Mouse (Mus musculus) liver, embryonic 15.5 days (tissue): Measurements from ENCODE around the gene Tmem156. TPM values are rescaled to one million over a fixed set of nuclear protein-coding genes. Genes with fewer than 3 reads are reported as not detected.
A peak's percentile ranks its signal among the peaks of the same experiment; 100 is the strongest.
"Not testable (repeated sequence)": the region's sequence is repeated elsewhere in the genome, so short reads cannot be mapped to it uniquely, and the experiment has no call there.

Source experiments
- ATAC-seq: fragments of 200-750 bp; cut with Nextera tagmentation; 2 replicates; pipeline ENCODE4 v1.8.0; 2017; ENCODE audit warnings: moderate number of reproducible peaks, mild to moderate bottlenecking, moderate library complexity; ENCODE audit not compliant: insufficient read depth
- H3K27ac ChIP-seq: fragments of 300-500 bp; sonication (generic); replicated peaks from 2 replicates; pipeline ENCODE4 v1.5.1; 2015; ENCODE audit warnings: mild to moderate bottlenecking, inconsistent platforms
- H3K27me3 ChIP-seq: fragments of 300-500 bp; sonication (generic); 2 replicates; pipeline ENCODE4 v1.6.1; 2015; ENCODE audit warnings: mild to moderate bottlenecking, inconsistent platforms
- H3K36me3 ChIP-seq: fragments of 300-500 bp; sonication (generic); replicated peaks from 2 replicates; pipeline ENCODE4 v1.6.1; 2015; ENCODE audit warnings: moderate library complexity, mild to moderate bottlenecking, inconsistent platforms
- H3K4me1 ChIP-seq: fragments of 300-500 bp; sonication (generic); replicated peaks from 2 replicates; pipeline ENCODE4 v1.6.1; 2015; ENCODE audit warnings: inconsistent platforms
- H3K4me2 ChIP-seq: fragments of 300-500 bp; sonication (generic); 2 replicates; pipeline ENCODE4 v1.6.1; 2015; ENCODE audit warnings: moderate library complexity, mild to moderate bottlenecking, inconsistent platforms
- H3K4me3 ChIP-seq: fragments of 300-500 bp; sonication (generic); replicated peaks from 2 replicates; pipeline ENCODE4 v1.5.1; 2015; ENCODE audit warnings: mild to moderate bottlenecking, inconsistent platforms
- H3K9ac ChIP-seq: fragments of 300-500 bp; sonication (generic); 2 replicates; pipeline ENCODE4 v1.6.1; 2015; ENCODE audit warnings: moderate library complexity, mild to moderate bottlenecking, inconsistent platforms
- H3K9me3 ChIP-seq: fragments of 300-500 bp; sonication (generic); replicated peaks from 2 replicates; pipeline ENCODE4 v1.6.1; 2016; ENCODE audit warnings: inconsistent platforms
- WGBS: fragments of 180-500 bp; shearing (Covaris S2); methylation state at CpG from one replicate; pipeline ENCODE4 v1.1.7; 2015; ENCODE audit warnings: mixed read lengths; ENCODE audit not compliant: insufficient replicate concordance; 5-methylcytosine and 5-hydroxymethylcytosine counted together
- polyA plus RNA-seq: library from polyadenylated mRNA; unstranded; fragments of >200 nt; fragmentation: Nextera tagmentation; extraction: Ambion mirVana; gene quantifications from 2 replicates; pipeline ENCODE4 v1.2.1, GENCODE M21; 2015

Gene Tmem156
- polyA plus RNA-seq, 1 experiment from 2014 or later, result 0.89 TPM

- WGBS, result 84% methylated on average over 2 of the region's 2 CpGs
- Histone ChIP-seq H3K9ac (no peak overlapping the region), H3K36me3 (peaks cover 4% of the 10 kb centered on the region; the same call in 1 of the 2 replicates), H3K4me3 (no peak overlapping the region), H3K4me2 (no peak overlapping the region), H3K27me3 (no peaks in the 10 kb centered on the region), H3K4me1 (peaks cover 7% of the 10 kb centered on the region; the same call in 1 of the 2 replicates), H3K27ac (no peak overlapping the region), H3K9me3 (no peaks in the 10 kb centered on the region)
- no peak for ATAC-seq
These were observed 24.9 kb upstream of the Tmem156 start for GRCm38 (mm10) chr5:65116789-65117188.

DNA sequence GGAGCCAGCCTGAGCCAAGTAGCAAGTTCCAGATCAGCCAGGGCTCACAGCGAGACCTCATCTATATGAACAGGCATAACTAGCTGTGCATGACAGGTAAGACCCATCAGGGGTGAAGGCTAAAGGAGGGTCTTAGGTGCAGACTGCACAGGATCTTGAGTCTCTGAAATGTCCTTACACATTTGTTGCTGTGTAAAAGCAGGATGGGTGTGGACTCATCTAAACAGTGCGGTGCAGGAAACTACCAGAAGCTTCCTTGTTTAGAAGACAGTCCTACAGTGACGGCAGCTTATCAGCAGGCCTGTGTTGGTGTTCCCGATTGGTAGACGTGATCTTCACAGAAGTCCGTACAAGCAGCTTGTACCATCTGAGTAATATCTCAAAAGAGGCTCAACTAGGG, 21.4 kb upstream of the Tmem156 start:
- H3K4me3 ChIP-seq, result no peak overlapping the region
- H3K9me3 ChIP-seq, result no peaks in the 10 kb centered on the region
- H3K9ac ChIP-seq, result no peak overlapping the region
- H3K27me3 ChIP-seq, result no peaks in the 10 kb centered on the region
- peak; percentile 62; the same call in 1 of the 2 replicates for ATAC-seq
- H3K27ac ChIP-seq, result no peak overlapping the region
- H3K36me3 ChIP-seq, result peaks cover 4% of the 10 kb centered on the region; the same call in 1 of the 2 replicates
- no peak overlapping the region for H3K4me2 ChIP-seq
- 32% methylated on average over 6 of the region's 6 CpGs for WGBS
- peaks cover 7% of the 10 kb centered on the region; the same call in 1 of the 2 replicates for H3K4me1 ChIP-seq

GRCm38 (mm10) chr5:65112225-65112624, 20.3 kb upstream of the Tmem156 start:
- peaks cover 14% of the 10 kb centered on the region for H3K4me1 ChIP-seq
- H3K9ac ChIP-seq, H3K9me3 ChIP-seq, H3K36me3 ChIP-seq, H3K4me2 ChIP-seq, H3K27ac ChIP-seq, ATAC-seq, H3K27me3 ChIP-seq, H3K4me3 ChIP-seq: not testable (repeated sequence)
- WGBS, result 19% methylated on average over 3 of the region's 3 CpGs

DNA sequence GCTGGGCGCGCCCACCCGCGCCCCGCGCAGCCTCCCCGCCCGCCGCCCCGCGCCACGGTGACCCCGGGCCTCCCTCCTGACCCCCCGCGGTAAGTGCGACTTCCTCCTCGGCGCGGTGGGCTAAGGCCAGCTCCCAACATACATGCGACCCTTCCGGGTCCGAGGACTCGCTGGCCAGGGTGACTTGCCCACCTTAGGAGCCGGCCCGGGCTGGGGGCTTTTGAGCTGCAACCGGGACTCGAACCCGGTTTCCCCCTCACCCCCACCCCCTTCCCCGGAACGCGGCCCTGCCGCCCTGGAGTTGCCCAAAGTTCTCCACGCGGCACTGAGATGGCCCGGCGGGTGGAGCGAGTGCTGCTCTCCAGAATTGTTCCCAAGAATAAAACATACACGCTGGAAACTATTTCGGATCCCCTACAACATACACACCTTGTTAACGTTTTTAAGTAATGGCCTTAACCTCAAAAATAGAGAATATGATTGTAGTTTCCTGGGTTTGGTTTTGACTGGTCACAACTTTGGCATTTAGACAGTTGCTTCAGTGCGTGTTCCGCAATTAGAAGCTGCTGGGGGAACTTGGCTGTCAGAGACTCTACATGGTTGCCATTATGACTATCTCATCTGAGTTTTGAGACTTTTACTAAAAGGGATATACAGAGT, 16.0 kb upstream of the Tmem156 start:
- Histone ChIP-seq H3K27ac (peak overlapping the region; percentile 79), H3K27me3 (no peaks in the 10 kb centered on the region; the same call in 1 of the 2 replicates), H3K4me1 (peaks cover 14% of the 10 kb centered on the region), H3K9me3 (no peaks in the 10 kb centered on the region), H3K9ac (peak overlapping the region; percentile 71), H3K4me2 (peak overlapping the region; percentile 91), H3K4me3 (peak overlapping the region; percentile 73), H3K36me3 (no peaks in the 10 kb centered on the region)
- under 1% methylated on average over 29 of the region's 42 CpGs for WGBS
- peak; percentile 33 for ATAC-seq

DNA sequence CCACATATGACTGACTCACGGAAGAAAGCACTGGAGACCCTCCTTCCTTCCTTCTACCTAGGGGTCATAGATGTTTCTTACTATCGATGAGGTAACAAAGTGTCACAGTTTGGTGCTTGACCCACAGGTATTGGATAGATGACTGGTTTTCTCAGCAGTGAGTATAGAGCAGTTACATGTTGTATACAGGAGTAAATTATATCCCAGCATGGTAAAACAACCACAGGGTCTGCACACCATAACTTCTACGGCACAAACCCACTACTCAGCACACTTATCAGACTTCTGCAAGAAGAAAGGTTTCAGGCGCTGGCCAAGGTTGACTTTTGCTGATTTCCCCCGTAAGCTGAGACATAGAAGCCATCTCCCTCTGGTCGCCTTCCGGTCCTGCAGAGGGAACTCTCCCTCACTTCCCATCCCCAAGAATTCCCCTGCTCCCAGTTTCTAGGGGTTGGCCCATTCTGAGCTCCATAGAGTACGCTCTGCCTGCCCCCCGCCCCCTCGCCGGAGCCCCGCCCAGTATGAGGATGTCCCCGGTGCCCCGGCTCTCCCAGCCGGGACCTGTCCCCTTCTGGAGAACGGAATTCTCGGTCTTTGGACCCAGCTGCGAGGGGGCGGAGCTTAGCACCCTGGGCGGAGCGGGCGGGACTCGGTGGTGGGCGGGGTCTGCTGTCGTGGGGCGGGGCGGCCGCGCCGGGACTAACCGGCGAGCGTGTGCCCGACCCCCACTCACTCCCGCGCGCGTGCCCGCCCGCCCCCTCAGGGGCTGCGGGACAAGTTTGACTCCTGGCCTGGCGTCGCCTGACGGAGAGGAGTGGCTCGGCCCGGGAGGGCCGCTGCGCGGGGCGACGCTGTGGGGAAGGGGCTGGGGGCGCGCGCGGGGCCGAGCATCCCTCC, 15.2 kb upstream of the Tmem156 start, which contains the start of gene Klhl5:
Gene Klhl5 (plus strand): TSS at position 664 of the 897 bp plus-strand sequence.
- WGBS, result 4% methylated on average over 46 of the region's 56 CpGs
- H3K27me3 ChIP-seq, result no peaks in the 10 kb centered on the region; the same call in 1 of the 2 replicates
- peak; percentile 87 for ATAC-seq
- H3K4me1 ChIP-seq, result peaks cover 22% of the 10 kb centered on the region
- H3K27ac ChIP-seq, result peak within 1 kb of the TSS; percentile 79
- no peaks in the 10 kb centered on the region for H3K9me3 ChIP-seq
- H3K9ac ChIP-seq, result peak within 1 kb of the TSS; percentile 71
- no peaks in the 10 kb centered on the region for H3K36me3 ChIP-seq
- peak within 1 kb of the TSS; percentile 91 for H3K4me2 ChIP-seq
- peak within 1 kb of the TSS; percentile 73 for H3K4me3 ChIP-seq

- Histone ChIP-seq H3K27me3 (no peaks in the 10 kb centered on the region), H3K4me2 (no peak overlapping the region)
These were observed 10.7 kb upstream of the Tmem156 start for GRCm38 (mm10) chr5:65102641-65103042.

DNA sequence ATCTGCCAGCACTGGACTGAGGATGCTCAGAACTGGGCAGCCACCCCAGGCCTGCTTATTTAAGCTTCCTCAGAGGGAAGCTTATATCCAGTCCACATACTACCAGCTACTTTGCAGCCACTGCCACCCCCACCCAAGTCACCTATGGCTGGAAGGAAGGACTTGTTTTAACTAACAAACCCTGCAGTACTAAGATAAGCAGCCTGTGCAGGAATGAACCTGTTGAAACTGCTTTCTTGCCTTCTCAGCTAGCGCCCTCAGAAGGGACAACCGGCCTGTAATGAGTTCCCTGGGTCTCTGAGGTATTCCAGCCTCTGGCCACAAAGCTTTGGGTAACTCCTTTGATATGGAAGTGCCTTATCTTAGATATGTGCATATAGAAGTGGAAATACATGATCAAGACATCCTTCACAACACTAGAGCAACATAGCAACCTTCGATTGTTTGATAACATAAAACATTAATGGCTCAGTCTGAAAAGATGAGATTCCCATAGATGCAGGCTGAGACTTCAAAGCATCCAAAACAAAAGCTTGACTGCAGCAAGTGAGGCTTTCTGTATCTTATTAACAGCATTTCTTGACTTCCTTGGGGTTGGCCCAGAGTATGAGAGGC, 10.2 kb upstream of the Tmem156 start:
- no peaks in the 10 kb centered on the region for H3K9me3 ChIP-seq
- peak overlapping the region; percentile 8; the same call in 1 of the 2 replicates for H3K4me2 ChIP-seq
- peaks cover 26% of the 10 kb centered on the region for H3K4me1 ChIP-seq
- H3K36me3 ChIP-seq, result no peaks in the 10 kb centered on the region
- 25% methylated on average over 3 of the region's 3 CpGs for WGBS
- no peaks in the 10 kb centered on the region for H3K27me3 ChIP-seq
- no peak overlapping the region for H3K9ac ChIP-seq
- peak overlapping the region; percentile 15 for H3K27ac ChIP-seq
- no peak overlapping the region for H3K4me3 ChIP-seq
- peak; percentile 64 for ATAC-seq

More at GRCm38 (mm10) chr5:65102641-65103042, 10.7 kb upstream of the Tmem156 start:
- H3K4me3 ChIP-seq, result no peak overlapping the region
- peak overlapping the region; percentile 9; the same call in 1 of the 2 replicates for H3K27ac ChIP-seq
- no peaks in the 10 kb centered on the region for H3K36me3 ChIP-seq
- H3K9ac ChIP-seq, result no peak overlapping the region
- H3K4me1 ChIP-seq, result peaks cover 30% of the 10 kb centered on the region
- ATAC-seq, result no peak
- no peaks in the 10 kb centered on the region for H3K9me3 ChIP-seq
- 26% methylated on average over 10 of the region's 10 CpGs for WGBS

DNA sequence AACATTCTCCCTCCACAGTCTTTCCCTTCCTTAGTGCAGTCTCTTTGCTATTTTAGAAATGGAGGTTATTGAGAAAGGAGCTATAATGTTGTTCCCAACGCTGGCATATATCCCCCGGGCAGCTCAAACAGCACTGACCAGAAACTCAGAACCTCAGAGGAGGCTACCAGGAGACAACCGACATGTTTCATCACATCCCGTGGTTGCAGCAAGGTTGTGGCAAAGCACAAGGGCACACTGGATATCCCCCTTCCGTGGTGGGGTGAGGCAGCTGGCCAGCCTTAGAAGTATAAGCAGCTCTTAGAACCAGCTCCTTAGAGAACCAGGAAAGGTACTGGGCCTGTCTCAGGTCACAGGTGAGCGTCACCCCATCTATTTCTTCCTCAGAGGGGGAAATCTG, 9.7 kb upstream of the Tmem156 start:
- no peak overlapping the region for H3K9ac ChIP-seq
- peak overlapping the region; percentile 8; the same call in 1 of the 2 replicates for H3K4me2 ChIP-seq
- peak overlapping the region; percentile 15 for H3K27ac ChIP-seq
- no peaks in the 10 kb centered on the region for H3K36me3 ChIP-seq
- peaks cover 20% of the 10 kb centered on the region for H3K4me1 ChIP-seq
- 45% methylated on average over 6 of the region's 6 CpGs for WGBS
- no peaks in the 10 kb centered on the region for H3K27me3 ChIP-seq
- H3K9me3 ChIP-seq, result no peaks in the 10 kb centered on the region
- peak; percentile 18; the same call in 1 of the 2 replicates for ATAC-seq
- no peak overlapping the region for H3K4me3 ChIP-seq

- H3K27ac ChIP-seq, result no peak overlapping the region
- H3K9ac ChIP-seq, result no peak overlapping the region
- no peak for ATAC-seq
- H3K36me3 ChIP-seq, result no peaks in the 10 kb centered on the region
- H3K4me2 ChIP-seq, result no peak overlapping the region
- no peaks in the 10 kb centered on the region for H3K27me3 ChIP-seq
- H3K9me3 ChIP-seq, result no peaks in the 10 kb centered on the region
- no peak overlapping the region for H3K4me3 ChIP-seq
- WGBS, result 30% methylated on average over 5 of the region's 5 CpGs
- H3K4me1 ChIP-seq, result peaks cover 20% of the 10 kb centered on the region
These were observed 9.3 kb upstream of the Tmem156 start for GRCm38 (mm10) chr5:65101209-65101608.

DNA sequence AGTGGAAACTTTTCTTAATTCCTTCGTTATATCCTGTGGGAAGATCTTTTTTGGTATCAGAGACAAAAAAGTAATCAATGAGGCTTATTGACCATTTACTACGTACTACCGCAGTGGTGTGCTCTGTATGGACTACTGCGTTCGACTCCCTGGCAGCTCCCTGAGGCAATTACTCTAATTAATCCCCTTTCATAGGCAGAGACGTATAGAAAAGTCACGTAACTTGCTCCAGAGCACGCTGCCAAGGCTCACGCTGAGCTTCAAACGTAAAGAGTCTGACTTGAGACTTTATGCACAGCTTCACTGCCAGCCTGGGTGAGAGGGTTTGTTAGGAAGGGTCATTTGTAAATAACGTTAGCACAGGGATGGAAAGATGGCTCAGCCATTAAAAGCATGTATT, 8.1 kb upstream of the Tmem156 start:
- Histone ChIP-seq H3K4me2 (no peak overlapping the region), H3K36me3 (no peaks in the 10 kb centered on the region), H3K4me1 (peaks cover 20% of the 10 kb centered on the region), H3K4me3 (no peak overlapping the region), H3K27me3 (no peaks in the 10 kb centered on the region), H3K27ac (no peak overlapping the region), H3K9ac (no peak overlapping the region), H3K9me3 (no peaks in the 10 kb centered on the region)
- WGBS, result 79% methylated on average over 11 of the region's 11 CpGs
- ATAC-seq, result no peak

GRCm38 (mm10) chr5:65097457-65097856, 5.5 kb upstream of the Tmem156 start:
- Histone ChIP-seq H3K36me3 (no peaks in the 10 kb centered on the region), H3K4me2 (no peak overlapping the region), H3K9me3 (no peaks in the 10 kb centered on the region), H3K27ac (no peak overlapping the region), H3K27me3 (no peaks in the 10 kb centered on the region), H3K9ac (no peak overlapping the region), H3K4me3 (no peak overlapping the region), H3K4me1 (peaks cover 17% of the 10 kb centered on the region)
- 66% methylated on average over 5 of the region's 5 CpGs for WGBS
- ATAC-seq, result no peak
